Mouse (Mus musculus) NIH3T3 (cell line): ENCODE measurements around the gene Scnn1g.

Source experiments
- DNase-seq: peaks from one replicate; pipeline ENCODE4 v3.0.0-alpha.2; 2012; ENCODE audit warnings: low read depth

Gene Scnn1g

GRCm38 (mm10) chr7:121778980-121779379 is 44.7 kb downstream of the Scnn1g start:
- no peak for DNase-seq

GRCm38 (mm10) chr7:121779409-121779808 is 45.1 kb downstream of the Scnn1g start:
- DNase-seq, result no peak

GRCm38 (mm10) chr7:121782188-121782909 is 48.1 kb downstream of the Scnn1g start:
- DNase-seq, result no peak

GRCm38 (mm10) chr7:121785651-121786228 is 51.5 kb downstream of the Scnn1g start:
- DNase-seq, result no peak

- DNase-seq, result no peak
Observed at GRCm38 (mm10) chr7:121797781-121798180, 63.5 kb downstream of the Scnn1g start.

- no peak for DNase-seq
Observed at GRCm38 (mm10) chr7:121802471-121802870, 68.2 kb downstream of the Scnn1g start.

GRCm38 (mm10) chr7:121803011-121803410 is 68.7 kb downstream of the Scnn1g start:
- no peak for DNase-seq

- peak; percentile 12 for DNase-seq
Observed at GRCm38 (mm10) chr7:121805811-121806496, 71.7 kb downstream of the Scnn1g start.

- peak; percentile 43 for DNase-seq
Observed at GRCm38 (mm10) chr7:121807726-121808580, 73.7 kb downstream of the Scnn1g start.
